Mouse (Mus musculus) stomach, postnatal 0 days (tissue): Measurements from ENCODE around the gene Mtif3. TPM values are rescaled to one million over a fixed set of nuclear protein-coding genes. Genes with fewer than 3 reads are reported as not detected.

Experiments used
- ATAC-seq: fragments of 200-750 bp; cut with Nextera tagmentation; 2 replicates; pipeline ENCODE4 v1.8.0; 2017; ENCODE audit not compliant: low FRiP score, low TSS enrichment
- DNase-seq: peaks from one replicate; pipeline ENCODE4 v3.0.0-alpha.2; 2016; ENCODE audit warnings: low spot score
- H3K27ac ChIP-seq: fragments of 300-500 bp; sonication (generic); replicated peaks from 2 replicates; pipeline ENCODE4 v1.5.1; 2014; ENCODE audit warnings: mild to moderate bottlenecking, control low read depth
- H3K27me3 ChIP-seq: fragments of 300-500 bp; sonication (generic); 2 replicates; pipeline ENCODE4 v1.6.1; 2014; ENCODE audit warnings: low read length; ENCODE audit not compliant: control insufficient read depth, insufficient read depth
- H3K36me3 ChIP-seq: fragments of 300-500 bp; sonication (generic); 2 replicates; pipeline ENCODE4 v1.6.1; 2014; ENCODE audit warnings: low read length, mixed read lengths; ENCODE audit not compliant: control insufficient read depth, insufficient read depth
- H3K4me1 ChIP-seq: fragments of 300-500 bp; sonication (generic); replicated peaks from 2 replicates; pipeline ENCODE4 v1.6.1; 2014; ENCODE audit warnings: antibody characterized with exemption; ENCODE audit not compliant: control insufficient read depth, insufficient read depth
- H3K4me2 ChIP-seq: fragments of 300-500 bp; sonication (generic); replicated peaks from 2 replicates; pipeline ENCODE4 v1.6.1; 2014; ENCODE audit warnings: low read depth, mild to moderate bottlenecking, control low read depth, moderate library complexity
- H3K4me3 ChIP-seq: fragments of 300-500 bp; sonication (generic); 2 replicates; pipeline ENCODE4 v1.5.1; 2014; ENCODE audit warnings: low read depth, low read length, control low read depth
- H3K9ac ChIP-seq: fragments of 300-500 bp; sonication (generic); 2 replicates; pipeline ENCODE4 v1.6.1; 2014; ENCODE audit warnings: mild to moderate bottlenecking, low read length, control low read depth, mixed read lengths
- H3K9me3 ChIP-seq: fragments of 300-500 bp; sonication (generic); 2 replicates; pipeline ENCODE4 v1.6.1; 2016; ENCODE audit warnings: low read length; ENCODE audit not compliant: control insufficient read depth
- CTCF ChIP-seq: IDR thresholded peaks from 2 replicates; pipeline ENCODE4 v1.5.1; 2016; ENCODE audit warnings: antibody characterized with exemption, low read depth, mild to moderate bottlenecking, moderate library complexity
- EP300 ChIP-seq: optimal IDR thresholded peaks from 2 replicates; pipeline ENCODE3; 2016; ENCODE audit warnings: antibody characterized with exemption
- WGBS: fragments of 180-500 bp; shearing (Covaris S2); extraction: QIAGEN DNeasy Blood & Tissue Kit; methylation state at CpG from one replicate; pipeline ENCODE4 v1.1.7; 2014; 5-methylcytosine and 5-hydroxymethylcytosine counted together
- polyA plus RNA-seq: library from polyadenylated mRNA; unstranded; fragments of >200 nt; fragmentation: Nextera tagmentation; extraction: Ambion mirVana; gene quantifications from 2 replicates; pipeline ENCODE4 v1.2.1, GENCODE M21; 2015

Gene Mtif3
- polyA plus RNA-seq, 1 experiment from 2014 or later: 25.0 TPM

DNA sequence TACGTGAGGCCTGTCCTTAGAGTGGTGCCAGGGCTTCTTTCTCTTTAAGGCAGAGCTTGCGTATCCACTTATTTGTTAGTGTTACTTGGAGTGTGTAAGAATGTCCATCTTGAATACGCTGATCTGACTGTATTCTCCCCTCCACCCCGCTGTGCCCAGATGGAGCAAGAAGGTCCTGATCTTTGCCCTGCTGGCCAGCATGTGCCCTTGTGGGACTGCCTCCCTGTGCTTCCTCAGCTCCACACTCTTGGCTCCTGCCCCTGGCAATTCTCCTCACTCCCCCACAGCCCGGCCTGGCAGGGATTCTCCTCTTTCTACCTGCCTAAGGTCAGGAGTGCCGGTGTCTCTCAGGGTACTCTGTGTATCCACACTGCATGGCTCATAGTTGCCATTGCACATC is 17.8 kb upstream of the Mtif3 start:
- H3K27me3 ChIP-seq: no peaks in the 10 kb centered on the region
- H3K9me3 ChIP-seq: no peaks in the 10 kb centered on the region
- H3K27ac ChIP-seq: no peak overlapping the region
- no peak overlapping the region for H3K9ac ChIP-seq
- H3K36me3 ChIP-seq: no peaks in the 10 kb centered on the region
- H3K4me2 ChIP-seq: no peak overlapping the region
- TF ChIP-seq EP300: no peak
- TF ChIP-seq CTCF: no peak
- 79% methylated on average over 6 of the region's 6 CpGs for WGBS
- no peak overlapping the region for H3K4me3 ChIP-seq
- H3K4me1 ChIP-seq: no peaks in the 10 kb centered on the region
- DNase-seq: no peak
- ATAC-seq: no peak

DNA sequence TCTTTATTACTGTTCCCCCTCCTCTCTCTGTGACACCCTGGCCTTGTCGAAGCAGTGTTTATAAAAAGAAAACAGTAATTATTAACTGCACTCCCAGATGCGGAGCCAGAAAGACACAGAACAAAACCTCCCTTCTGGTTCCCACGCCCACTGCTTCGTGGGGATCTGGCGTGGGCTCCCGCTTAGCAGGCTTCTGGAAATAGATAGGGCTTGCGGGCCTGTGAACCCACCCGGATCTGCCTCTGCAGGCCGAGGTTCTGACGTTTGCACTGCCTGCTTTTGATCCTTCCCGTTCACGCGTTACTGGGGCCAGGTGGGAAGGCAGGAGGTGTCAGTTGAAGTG is 11.2 kb upstream of the Mtif3 start:
- no peaks in the 10 kb centered on the region for H3K27me3 ChIP-seq
- ATAC-seq (peak; percentile 10; the same call in 1 of the 2 replicates), DNase-seq (no peak)
- H3K36me3 ChIP-seq: no peaks in the 10 kb centered on the region
- H3K9me3 ChIP-seq: no peaks in the 10 kb centered on the region
- WGBS: 16% methylated on average over 13 of the region's 13 CpGs
- peak overlapping the region; percentile 18 for H3K4me2 ChIP-seq
- H3K9ac ChIP-seq: no peak overlapping the region
- no peaks in the 10 kb centered on the region for H3K4me1 ChIP-seq
- 0 out of 2 replicates have a peak overlapping the region, but pooled peaks have one; percentile 18 for H3K27ac ChIP-seq
- TF ChIP-seq CTCF: no peak
- no peak for TF ChIP-seq EP300
- H3K4me3 ChIP-seq: no peak overlapping the region

DNA sequence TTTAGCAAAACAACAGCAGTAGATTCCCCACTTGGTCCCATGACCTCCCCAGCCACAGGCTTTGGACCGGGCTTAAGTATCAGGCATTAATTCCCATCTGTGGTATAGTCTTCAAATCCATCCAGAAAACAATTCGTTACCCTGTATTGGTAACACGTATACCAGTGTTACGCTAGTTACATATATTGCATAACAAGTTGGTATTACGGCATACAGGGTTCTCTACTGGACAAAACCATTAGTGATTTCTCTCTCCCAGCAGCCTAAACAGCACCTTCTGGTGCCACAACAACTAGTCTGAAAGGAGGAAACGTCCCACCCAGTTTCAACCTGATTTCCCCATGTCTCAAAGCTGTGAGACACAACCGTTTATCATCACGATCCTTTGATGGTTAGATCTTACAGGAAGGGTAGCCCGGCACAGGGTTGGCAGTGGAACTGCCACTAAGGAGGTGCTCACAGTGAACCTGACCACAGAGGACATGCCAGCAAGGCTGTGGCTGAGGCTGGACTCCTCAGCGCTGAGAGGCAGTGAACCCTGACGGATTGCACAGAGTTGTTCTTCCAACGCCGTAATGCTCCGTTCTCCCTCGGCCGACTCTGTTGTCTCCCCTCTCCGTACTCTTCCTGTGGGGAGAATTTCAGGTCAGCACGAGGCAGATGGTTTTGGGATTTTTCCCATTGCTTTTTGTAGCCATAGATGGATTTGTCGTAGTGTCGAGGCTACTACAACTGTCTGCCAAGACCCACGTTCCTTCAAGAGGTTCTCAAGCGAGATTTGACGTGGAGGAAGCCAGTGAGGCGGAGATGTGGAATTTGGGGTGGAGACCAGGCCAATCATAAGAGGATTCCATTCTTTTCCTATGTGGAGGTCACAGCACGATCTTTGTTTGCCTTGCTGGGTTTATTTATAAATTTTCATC is 10.5 kb upstream of the Mtif3 start:
- no peak for TF ChIP-seq CTCF
- no peak for TF ChIP-seq EP300
- peak; percentile 21; the same call in 1 of the 2 replicates for ATAC-seq
- Histone ChIP-seq H3K4me1 (no peaks in the 10 kb centered on the region), H3K36me3 (no peaks in the 10 kb centered on the region), H3K9ac (no peak overlapping the region), H3K27ac (peak overlapping the region; percentile 69), H3K4me2 (peak overlapping the region; percentile 18), H3K9me3 (no peaks in the 10 kb centered on the region), H3K27me3 (no peaks in the 10 kb centered on the region), H3K4me3 (no peak overlapping the region)
- DNase-seq: no peak
- 57% methylated on average over 25 of the region's 25 CpGs for WGBS

DNA sequence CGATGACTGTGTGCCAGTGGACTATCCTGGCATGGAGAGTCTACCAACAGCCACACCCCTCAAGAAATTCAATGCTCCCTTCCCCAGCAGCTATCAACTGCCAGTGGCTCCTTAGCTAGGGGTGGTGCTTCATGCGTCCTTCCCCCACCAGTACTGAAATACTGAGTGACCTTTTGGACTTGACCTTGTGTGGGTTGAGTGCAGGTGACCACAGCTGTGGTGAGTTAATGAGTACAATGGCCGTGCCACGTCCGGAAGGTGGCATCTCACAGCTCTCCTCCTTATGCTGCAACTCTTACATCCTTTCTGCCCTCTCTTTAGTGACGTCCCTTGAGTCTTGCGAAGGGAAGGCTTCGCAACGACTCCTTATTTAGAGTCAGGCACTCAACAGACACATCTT is 9.8 kb upstream of the Mtif3 start:
- Histone ChIP-seq H3K4me3 (no peak overlapping the region), H3K36me3 (no peaks in the 10 kb centered on the region), H3K4me1 (no peaks in the 10 kb centered on the region), H3K4me2 (no peak overlapping the region), H3K9me3 (no peaks in the 10 kb centered on the region), H3K27me3 (no peaks in the 10 kb centered on the region), H3K9ac (no peak overlapping the region), H3K27ac (no peak overlapping the region)
- ATAC-seq (no peak), DNase-seq (no peak)
- TF ChIP-seq CTCF: no peak
- TF ChIP-seq EP300: no peak
- WGBS: 90% methylated on average over 9 of the region's 9 CpGs

DNA sequence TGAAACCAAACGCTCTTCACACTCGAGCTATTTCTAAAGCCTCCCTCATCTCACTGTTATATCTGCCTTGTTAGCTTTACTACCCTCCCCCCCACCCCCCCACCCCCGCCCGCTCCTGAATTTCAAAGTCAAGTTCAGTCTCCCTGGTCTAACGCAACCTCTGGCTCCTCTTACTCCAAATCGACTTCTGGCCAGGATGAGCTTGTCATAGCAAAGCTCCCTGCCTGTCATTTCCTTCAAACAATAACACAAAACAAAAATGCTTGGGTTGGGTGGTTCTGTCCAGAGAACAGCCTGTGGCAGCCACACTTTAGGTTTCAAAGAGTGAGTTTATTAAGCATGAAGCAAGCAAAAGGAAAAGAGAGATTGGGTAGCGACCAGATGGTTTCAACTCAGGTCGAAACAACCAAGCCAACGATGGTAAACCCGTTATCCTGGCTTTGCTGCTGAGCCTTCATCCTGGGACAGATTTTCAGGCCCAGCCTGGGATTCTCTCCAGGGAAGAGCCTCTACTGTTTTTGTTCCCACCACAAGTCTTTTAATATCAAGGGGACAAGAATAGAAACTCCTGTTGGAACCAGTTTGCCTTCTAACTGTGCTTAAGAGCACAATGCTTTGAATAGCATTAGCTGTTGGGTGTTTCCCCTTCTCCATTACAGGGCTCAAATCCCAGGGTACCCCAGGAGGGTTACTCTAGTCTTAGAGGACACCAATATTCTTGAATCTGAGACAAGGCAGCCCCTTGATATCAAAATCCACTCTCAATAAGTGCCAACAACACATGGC is 8.4 kb upstream of the Mtif3 start:
- no peak overlapping the region for H3K9ac ChIP-seq
- 49% methylated on average over 10 of the region's 10 CpGs for WGBS
- no peak overlapping the region for H3K4me3 ChIP-seq
- H3K36me3 ChIP-seq: no peaks in the 10 kb centered on the region
- TF ChIP-seq EP300 (no peak), CTCF (no peak)
- no peaks in the 10 kb centered on the region for H3K9me3 ChIP-seq
- no peaks in the 10 kb centered on the region for H3K4me1 ChIP-seq
- H3K27ac ChIP-seq: no peak overlapping the region
- ATAC-seq (no peak), DNase-seq (no peak)
- H3K4me2 ChIP-seq: no peak overlapping the region
- H3K27me3 ChIP-seq: no peaks in the 10 kb centered on the region
